Mouse (Mus musculus): Measurements from ENCODE around the gene Dyrk1a. TPM values are rescaled to one million over a fixed set of nuclear protein-coding genes. Genes with fewer than 3 reads are reported as not detected.

Dyrk1a gene
- total RNA-seq, 4 experiments from 2014 or later = 92.8 to 110 (median 102) TPM

Other genes with a start within 250 kb of the Dyrk1a start
- gene Ripply3, start 241.6 kb upstream of the Dyrk1a start, total RNA-seq (2022) = under 1 TPM in 2 of 4 experiments, not detected in 2; 0.21 to 0.23 TPM
- gene Ttc3, start 199.4 kb upstream of the Dyrk1a start, total RNA-seq (2022) = 100 to 1,000 TPM; 777 to 872 (median 832) TPM
- 10 to 100 TPM; 43.9 to 49.4 (median 46.0) TPM for gene Pigp, start 198.2 kb upstream of the Dyrk1a start, total RNA-seq (2022)
- gene Vps26c, start 43.2 kb upstream of the Dyrk1a start, total RNA-seq (2022) = 10 to 100 TPM; 32.4 to 44.2 (median 39.2) TPM

All from left cerebral cortex, adult 8-10 months (tissue).